Mouse (Mus musculus) bone marrow macrophage, adult 2 months (primary cell): ENCODE data around the gene Sv2b.

Source experiments
- CTCF ChIP-seq: IDR thresholded peaks from 2 replicates; pipeline ENCODE4 v1.5.1; 2012; ENCODE audit warnings: low read depth, mild to moderate bottlenecking, low read length, moderate library complexity
- POLR2A ChIP-seq: IDR thresholded peaks from 2 replicates; pipeline ENCODE4 v1.6.1; 2012; ENCODE audit warnings: mild to moderate bottlenecking, low read depth, low read length, borderline replicate concordance

- TF ChIP-seq CTCF (no peak), POLR2A (no peak)
Observed at GRCm38 (mm10) chr7:75281106-75281505, 28.0 kb downstream of the Sv2b start.
